Mouse (Mus musculus) cerebellum, adult 2 months (tissue): Measurements from ENCODE around the gene Hes5.

ENCODE experiments used
- CTCF ChIP-seq: fragments of 200-500 bp; IDR thresholded peaks from 2 replicates; pipeline ENCODE4 v1.5.1; 2011; ENCODE audit warnings: low read depth, mild to moderate bottlenecking, control low read depth, low read length, moderate library complexity, borderline replicate concordance; ENCODE audit not compliant: insufficient read depth
- POLR2A ChIP-seq: fragments of 200-500 bp; IDR thresholded peaks from 2 replicates; pipeline ENCODE4 v1.6.1; 2011; ENCODE audit warnings: low read length, control low read depth, borderline replicate concordance; ENCODE audit not compliant: insufficient read depth

DNA sequence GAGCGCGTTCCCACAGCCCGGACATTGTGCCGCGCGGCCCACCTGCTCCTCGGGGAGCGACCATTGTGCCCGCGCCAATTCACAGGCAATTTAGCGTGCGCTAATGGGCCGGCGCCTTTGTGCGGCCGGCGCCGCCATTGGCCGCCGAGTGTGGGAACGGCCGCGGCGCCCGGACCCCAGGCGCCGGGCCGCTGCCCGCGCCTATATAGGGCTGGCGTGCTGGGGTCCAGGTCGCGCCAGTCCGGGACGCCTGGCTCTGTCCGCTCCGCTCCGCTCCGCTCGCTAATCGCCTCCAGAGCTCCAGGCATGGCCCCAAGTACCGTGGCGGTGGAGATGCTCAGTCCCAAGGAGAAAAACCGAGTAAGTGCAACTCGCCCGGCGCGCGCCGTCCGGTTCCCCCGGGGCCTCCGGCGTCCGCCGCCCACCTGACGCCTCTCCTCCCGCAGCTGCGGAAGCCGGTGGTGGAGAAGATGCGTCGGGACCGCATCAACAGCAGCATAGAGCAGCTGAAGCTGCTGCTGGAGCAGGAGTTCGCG is at the start of gene Hes5:
- TF ChIP-seq CTCF (no peak), POLR2A (no peak)
